ENCODE assay signal across 10 mouse cellular contexts in the genomic region with DNA sequence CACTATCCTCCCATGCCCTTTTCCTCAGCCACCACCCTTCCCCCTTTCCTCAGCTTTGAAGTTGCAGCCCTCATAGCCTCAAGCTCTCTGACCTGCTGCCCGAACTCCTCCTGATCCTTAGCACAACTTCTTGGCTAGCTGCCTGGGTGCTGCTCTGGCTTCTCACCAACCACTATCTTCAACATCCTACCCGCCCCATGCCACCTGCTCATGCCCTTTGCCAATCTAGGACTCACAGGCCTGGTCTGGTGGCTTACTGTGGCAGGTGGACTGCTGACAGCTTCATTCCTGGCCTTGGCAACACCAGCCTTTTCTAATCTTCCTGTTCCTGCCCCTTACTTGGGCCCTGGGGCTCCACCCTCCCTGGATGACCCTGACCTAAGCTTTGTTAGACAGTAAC. TPM values are rescaled to one million over a fixed set of nuclear protein-coding genes. Genes with fewer than 3 reads are reported as not detected.
DNase-seq lines count a peak whose midpoint lies in the region; ATAC-seq and TF ChIP-seq lines count a peak whose summit lies in the region.
"Had no signal": no experiment of that assay in that cellular context is flagged by ENCODE, and none has a peak within 500 bp of the region (broad histone marks: within the 10 kb centered on the region; RNA-seq: fewer than 3 reads in every experiment).

No protein-coding gene starts in this region.

- H3K4me3 ChIP-seq in heart, embryonic 15.5 days = no peak overlapping the region
- H3K4me3 ChIP-seq in small intestine, adult 2 months (ENCODE audit: low read depth, low read length) = no peak overlapping the region
- H3K4me3 ChIP-seq: hindbrain, embryonic 13.5 days had no signal

- H3K9me3 ChIP-seq in heart, embryonic 15.5 days (replicated peaks) = no peaks in the 10 kb centered on the region
- H3K9me3 ChIP-seq: hindbrain, embryonic 13.5 days had no signal

- peaks cover 7% of the 10 kb centered on the region; the same call in 1 of the 2 replicates for H3K4me1 ChIP-seq in heart, embryonic 15.5 days (replicated peaks)
- no peaks in the 10 kb centered on the region for H3K4me1 ChIP-seq in small intestine, adult 2 months (ENCODE audit: control insufficient read depth, insufficient read depth, insufficient read length, low read length)
- H3K4me1 ChIP-seq: hindbrain, embryonic 13.5 days had no signal

- H3K9ac ChIP-seq in heart, embryonic 15.5 days = no peak overlapping the region
- H3K9ac ChIP-seq: hindbrain, embryonic 13.5 days; lung, embryonic 14.5 days had no signal

- no peak for TF ChIP-seq POLR2A in small intestine, adult 2 months (IDR thresholded peaks at IDR 0.05; ENCODE audit: low read depth, low read length)

- peak overlapping the region; percentile 36; the same call in 1 of the 2 replicates for H3K27ac ChIP-seq in heart, embryonic 15.5 days
- peak overlapping the region; percentile 13; the same call in 1 of the 2 replicates for H3K27ac ChIP-seq in small intestine, adult 2 months (ENCODE audit: insufficient read depth, low read depth, low read length)
- H3K27ac ChIP-seq: hindbrain, embryonic 13.5 days had no signal

- TF ChIP-seq CTCF in small intestine, adult 2 months (IDR thresholded peaks at IDR 0.05; ENCODE audit: extremely low read depth, insufficient read length, insufficient replicate concordance, low read depth, low read length) = no peak

- no peaks in the 10 kb centered on the region for H3K27me3 ChIP-seq in heart, embryonic 15.5 days
- no peaks in the 10 kb centered on the region for H3K27me3 ChIP-seq in small intestine, adult 2 months (ENCODE audit: control insufficient read depth, insufficient read depth, low read length)
- H3K27me3 ChIP-seq: hindbrain, embryonic 13.5 days had no signal

- peak; percentile 44 to 58 for DNase-seq in lung, adult 18-20 months
- no peak for DNase-seq in lung, postnatal 4 days
- peak; percentile 88 for DNase-seq in cerebellum, adult 9-11 months
- DNase-seq in layer of hippocampus, adult 9-11 months = no peak
- no peak for DNase-seq in yolk sac, embryonic 10.5 days (ENCODE audit: low spot score)
- DNase-seq: lung, embryonic 14.5 days; thymus, adult 18-20 months had no signal

- H3K4me2 ChIP-seq in heart, embryonic 15.5 days = no peak overlapping the region
- H3K4me2 ChIP-seq: hindbrain, embryonic 13.5 days; lung, embryonic 14.5 days had no signal

- WGBS in heart, embryonic 15.5 days = 32% methylated on average over 2 of the region's 2 CpGs
- WGBS in small intestine, adult 2 months = 16% methylated on average over 2 of the region's 2 CpGs

- no peak for ATAC-seq in heart, embryonic 15.5 days (replicated peaks; ENCODE audit: insufficient number of reproducible peaks, insufficient read depth, low FRiP score, low read depth)

- peaks cover 89% of the 10 kb centered on the region for H3K36me3 ChIP-seq in heart, embryonic 15.5 days
- peaks cover 86% of the 10 kb centered on the region for H3K36me3 ChIP-seq in small intestine, adult 2 months (ENCODE audit: control insufficient read depth, insufficient read depth, low read length)

RNA-seq across cellular contexts. Expression of a gene that starts 7.7 kb away (rescaled TPM):
- polyA plus RNA-seq in heart, embryonic 15.5 days (2015; fragmentation: Nextera tagmentation; extraction: Ambion mirVana) = 3.7 and 4.0 TPM in 2 replicates
- 7.3 and 11.4 TPM in 2 replicates for polyA plus RNA-seq in small intestine, adult 2 months (2012; rRNA removed)

RNA-seq across cellular contexts. Expression of a gene that starts 9.5 kb away (rescaled TPM):
- polyA plus RNA-seq in heart, embryonic 15.5 days (2015; fragmentation: Nextera tagmentation; extraction: Ambion mirVana) = 104 and 106 TPM in 2 replicates
- polyA plus RNA-seq in small intestine, adult 2 months (2012; rRNA removed) = 69.3 and 131 TPM in 2 replicates

RNA-seq across cellular contexts. Expression of a gene that starts 9.8 kb away (rescaled TPM):
- 8.4 and 10.8 TPM in 2 replicates for polyA plus RNA-seq in heart, embryonic 15.5 days (2015; fragmentation: Nextera tagmentation; extraction: Ambion mirVana)
- 1.2 and 1.6 TPM in 2 replicates for polyA plus RNA-seq in small intestine, adult 2 months (2012; rRNA removed)

RNA-seq across cellular contexts. Expression of a gene that starts 9.9 kb away (rescaled TPM):
- polyA plus RNA-seq in heart, embryonic 15.5 days (2015; fragmentation: Nextera tagmentation; extraction: Ambion mirVana) = 90.0 and 97.8 TPM in 2 replicates
- 26.6 and 46.5 TPM in 2 replicates for polyA plus RNA-seq in small intestine, adult 2 months (2012; rRNA removed)

RNA-seq across cellular contexts. Expression of a gene that starts 13.3 kb away (rescaled TPM):
- polyA plus RNA-seq in heart, embryonic 15.5 days (2015; fragmentation: Nextera tagmentation; extraction: Ambion mirVana) = 32.7 and 33.1 TPM in 2 replicates
- polyA plus RNA-seq in small intestine, adult 2 months (2012; rRNA removed) = 23.7 and 37.9 TPM in 2 replicates

Comparison
In these comparisons a context has a peak if more than half of its experiments do, and no peak if none do; other contexts are left out.
1. DNase-seq: peak in lung, adult 18-20 months (2 of 2) and cerebellum, adult 9-11 months (single experiment); none in lung, postnatal 4 days (0 of 2), layer of hippocampus, adult 9-11 months (single experiment) and yolk sac, embryonic 10.5 days (single experiment).